Mouse (Mus musculus) stomach, embryonic 14.5 days (tissue): ENCODE results near the gene Ebf4. TPM values are rescaled to one million over a fixed set of nuclear protein-coding genes. Genes with fewer than 3 reads are reported as not detected.
A peak's percentile ranks its signal among the peaks of the same experiment; 100 is the strongest.

Experiments used
- ATAC-seq: fragments of 200-750 bp; cut with Nextera tagmentation; 2 replicates; pipeline ENCODE4 v1.8.0; 2017; ENCODE audit warnings: low read depth, moderate TSS enrichment; ENCODE audit not compliant: insufficient number of reproducible peaks, insufficient read depth, low FRiP score
- H3K27ac ChIP-seq: fragments of 300-500 bp; sonication (generic); 2 replicates; pipeline ENCODE4 v1.5.1; 2014; ENCODE audit warnings: mild to moderate bottlenecking, low read length, moderate library complexity, mixed read lengths
- H3K27me3 ChIP-seq: fragments of 300-500 bp; sonication (generic); 2 replicates; pipeline ENCODE4 v1.6.1; 2014; ENCODE audit warnings: low read length, control low read depth, mixed read lengths; ENCODE audit not compliant: control insufficient read depth, insufficient read depth
- H3K36me3 ChIP-seq: fragments of 300-500 bp; sonication (generic); 2 replicates; pipeline ENCODE4 v1.6.1; 2014; ENCODE audit warnings: mild to moderate bottlenecking, control low read depth, low read length, moderate library complexity, mixed read lengths; ENCODE audit not compliant: control insufficient read depth, insufficient read depth
- H3K4me1 ChIP-seq: fragments of 300-500 bp; sonication (generic); 2 replicates; pipeline ENCODE4 v1.6.1; 2014; ENCODE audit warnings: low read length, control low read depth, mixed read lengths; ENCODE audit not compliant: control insufficient read depth, insufficient read depth
- H3K4me2 ChIP-seq: fragments of 300-500 bp; sonication (generic); replicated peaks from 2 replicates; pipeline ENCODE4 v1.6.1; 2014; ENCODE audit warnings: low read depth, low read length, control low read depth
- H3K4me3 ChIP-seq: fragments of 300-500 bp; sonication (generic); 2 replicates; pipeline ENCODE4 v1.5.1; 2014; ENCODE audit warnings: low read depth, low read length, control low read depth
- H3K9ac ChIP-seq: fragments of 300-500 bp; sonication (generic); replicated peaks from 2 replicates; pipeline ENCODE4 v1.6.1; 2014; ENCODE audit warnings: low read depth, mild to moderate bottlenecking, control low read depth, low read length, moderate library complexity, mixed read lengths
- H3K9me3 ChIP-seq: fragments of 300-500 bp; sonication (generic); 2 replicates; pipeline ENCODE4 v1.6.1; 2016; ENCODE audit warnings: low read depth, low read length, control low read depth; ENCODE audit not compliant: control insufficient read depth
- WGBS: fragments of 180-500 bp; shearing (Covaris S2); extraction: QIAGEN DNeasy Blood & Tissue Kit; methylation state at CpG from one replicate; pipeline ENCODE4 v1.1.7; 2014; 5-methylcytosine and 5-hydroxymethylcytosine counted together
- polyA plus RNA-seq: library from polyadenylated mRNA; unstranded; fragments of >200 nt; fragmentation: Nextera tagmentation; extraction: Ambion mirVana; gene quantifications from 2 replicates; pipeline ENCODE4 v1.2.1, GENCODE M21; 2014

The Ebf4 gene
- polyA plus RNA-seq, 1 experiment from 2014 or later = 4.7 TPM

DNA sequence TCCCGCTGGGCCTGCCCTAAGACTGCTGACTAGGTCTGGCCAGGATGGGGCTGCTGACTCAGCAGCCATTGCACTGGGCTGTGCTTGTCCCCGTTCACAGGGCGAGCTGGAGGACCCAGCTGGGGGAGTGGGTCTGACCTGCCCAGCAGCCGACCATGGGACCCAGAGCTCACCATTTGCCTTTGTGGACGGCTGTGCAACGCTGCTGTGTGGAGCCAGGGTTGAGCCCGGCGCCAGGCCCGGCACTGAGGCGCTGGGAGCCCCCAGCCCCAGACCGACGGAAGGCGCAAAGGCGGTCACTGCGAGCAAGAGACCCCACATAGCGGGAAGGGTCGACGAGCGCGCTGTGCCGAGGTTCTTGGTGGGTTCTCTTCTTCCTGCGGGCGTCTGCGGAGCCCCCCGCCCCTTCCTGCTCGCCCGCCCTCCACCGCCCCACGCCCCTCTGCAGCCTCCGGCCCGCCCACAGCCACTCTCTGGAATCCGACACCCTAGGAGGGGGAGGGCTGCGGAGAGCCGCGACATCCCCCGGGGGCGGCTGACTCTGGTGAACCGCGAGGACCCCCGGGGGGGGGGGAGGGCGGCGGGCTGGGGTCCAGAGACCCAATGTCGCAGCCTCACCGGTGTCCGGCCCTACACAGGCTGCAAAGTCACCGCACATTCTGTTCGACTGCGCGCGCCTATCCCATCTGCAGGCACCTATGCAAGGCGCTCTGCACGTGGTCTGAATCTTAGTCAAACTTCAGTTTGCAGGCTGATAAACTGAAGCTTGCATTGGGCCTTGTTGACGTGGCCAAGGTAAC, 102.4 kb downstream of the Ebf4 start, which contains the start of gene Cpxm1:
Gene Cpxm1 (minus strand): TSS at position 389 of the 800 bp plus-strand sequence.
- Histone ChIP-seq H3K4me2 (peak within 1 kb of the TSS; percentile 63), H3K4me3 (peak within 1 kb of the TSS; percentile 53), H3K9ac (peak within 1 kb of the TSS; percentile 45), H3K4me1 (peaks cover 15% of the 10 kb centered on the region; the same call in 1 of the 2 replicates), H3K36me3 (no peaks in the 10 kb centered on the region; the same call in 1 of the 2 replicates), H3K9me3 (no peaks in the 10 kb centered on the region), H3K27me3 (no peaks in the 10 kb centered on the region), H3K27ac (peak within 1 kb of the TSS; percentile 49; the same call in 1 of the 2 replicates)
- ATAC-seq = peak; percentile 87; the same call in 1 of the 2 replicates
- 1% methylated on average over 41 of the region's 53 CpGs for WGBS

DNA sequence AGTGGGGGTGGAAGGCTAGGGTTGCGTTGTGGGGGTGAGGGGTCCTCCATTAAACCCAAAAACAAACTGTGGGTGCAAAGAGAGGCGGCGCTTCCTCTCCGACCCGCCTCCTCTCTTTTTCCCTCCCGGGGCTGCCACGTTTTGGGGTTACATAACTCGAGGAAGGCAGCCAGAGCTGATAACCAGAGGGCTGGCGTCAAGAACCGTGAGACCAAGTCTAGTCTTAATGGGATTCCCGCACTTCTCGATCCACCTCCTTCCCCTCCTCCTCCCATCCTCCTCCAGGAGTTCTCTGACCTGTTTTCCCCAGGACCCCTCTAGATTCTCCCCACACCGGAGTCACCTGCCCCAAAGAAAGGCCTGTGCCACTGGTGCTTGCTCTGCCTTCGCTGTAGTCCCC, 103.1 kb downstream of the Ebf4 start:
- 18% methylated on average over 11 of the region's 14 CpGs for WGBS
- Histone ChIP-seq H3K4me2 (peak overlapping the region; percentile 63), H3K9ac (no peak overlapping the region), H3K36me3 (no peaks in the 10 kb centered on the region; the same call in 1 of the 2 replicates), H3K4me3 (peak overlapping the region; percentile 53), H3K27ac (no peak overlapping the region), H3K4me1 (peaks cover 15% of the 10 kb centered on the region; the same call in 1 of the 2 replicates), H3K9me3 (no peaks in the 10 kb centered on the region), H3K27me3 (no peaks in the 10 kb centered on the region)
- no peak for ATAC-seq

DNA sequence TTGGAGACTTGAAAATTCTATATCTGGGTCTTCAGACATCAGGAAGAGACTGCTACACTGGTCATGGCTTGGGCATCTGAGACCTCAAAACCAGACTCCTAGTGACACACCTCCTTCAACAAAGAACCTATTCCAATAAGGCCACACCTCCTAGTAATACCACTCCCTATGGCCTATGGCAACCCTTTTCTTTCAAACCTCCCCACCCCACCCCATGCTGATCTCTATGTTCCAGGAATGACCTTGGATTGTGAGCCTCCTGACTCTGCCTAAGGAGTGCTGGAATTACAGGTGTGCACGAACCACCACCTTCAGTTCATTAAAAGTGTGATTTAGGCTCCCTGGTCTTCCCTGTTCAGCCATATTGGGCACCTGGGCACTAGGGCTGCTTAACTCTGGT, 105.1 kb downstream of the Ebf4 start:
- 86% methylated on average over 1 of the region's 1 CpGs for WGBS
- no peak overlapping the region for H3K27ac ChIP-seq

GRCm38 (mm10) chr2:130401891-130402290, 106.9 kb downstream of the Ebf4 start:
- no peak for ATAC-seq
- H3K9me3 ChIP-seq = no peaks in the 10 kb centered on the region
- WGBS = 73% methylated on average over 4 of the region's 4 CpGs
- no peaks in the 10 kb centered on the region for H3K27me3 ChIP-seq
- no peak overlapping the region for H3K4me3 ChIP-seq
- no peaks in the 10 kb centered on the region for H3K36me3 ChIP-seq
- no peak overlapping the region for H3K27ac ChIP-seq
- no peak overlapping the region for H3K9ac ChIP-seq
- H3K4me1 ChIP-seq = peaks cover 8% of the 10 kb centered on the region; the same call in 1 of the 2 replicates
- no peak overlapping the region for H3K4me2 ChIP-seq

More for the DNA sequence above, 105.1 kb downstream of the Ebf4 start:
- Histone ChIP-seq H3K4me1 (peaks cover 15% of the 10 kb centered on the region; the same call in 1 of the 2 replicates), H3K36me3 (no peaks in the 10 kb centered on the region; the same call in 1 of the 2 replicates), H3K9me3 (no peaks in the 10 kb centered on the region), H3K4me3 (no peak overlapping the region), H3K4me2 (no peak overlapping the region), H3K27me3 (no peaks in the 10 kb centered on the region), H3K9ac (no peak overlapping the region)
- no peak for ATAC-seq

DNA sequence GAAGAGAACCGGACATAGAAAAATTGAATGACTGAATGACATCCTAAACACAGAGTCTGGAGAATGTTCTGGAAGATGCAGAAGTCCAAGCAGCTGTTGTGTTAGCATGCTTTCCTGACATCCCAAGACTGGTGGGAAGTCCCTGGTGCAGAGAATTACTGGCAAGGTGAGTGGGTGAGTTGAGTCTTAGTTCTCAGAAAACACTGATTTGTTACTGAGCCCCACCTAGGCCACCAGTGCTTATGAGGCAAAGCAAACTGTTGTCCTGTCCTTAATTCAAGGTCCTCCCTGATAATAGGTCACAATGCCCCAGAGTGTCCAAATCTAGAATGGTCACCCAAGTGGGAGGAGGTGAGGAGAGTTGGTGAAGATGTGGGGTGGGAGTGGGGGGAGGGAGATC, 110.0 kb downstream of the Ebf4 start, which contains the start of the genes Gm28372 and 1700020A23Rik:
Gene Gm28372 (plus strand): TSS at position 301 of the 400 bp plus-strand sequence.
Gene 1700020A23Rik (plus strand): TSS at position 321 of the 400 bp plus-strand sequence.
- Histone ChIP-seq H3K9ac (no peak within 1 kb of the TSS), H3K4me2 (no peak within 1 kb of the TSS), H3K36me3 (no peaks in the 10 kb centered on the region), H3K4me1 (no peaks in the 10 kb centered on the region), H3K9me3 (no peaks in the 10 kb centered on the region), H3K4me3 (no peak within 1 kb of the TSS), H3K27me3 (no peaks in the 10 kb centered on the region), H3K27ac (no peak within 1 kb of the TSS)
- ATAC-seq = no peak
- 89% methylated on average over 1 of the region's 1 CpGs for WGBS

DNA sequence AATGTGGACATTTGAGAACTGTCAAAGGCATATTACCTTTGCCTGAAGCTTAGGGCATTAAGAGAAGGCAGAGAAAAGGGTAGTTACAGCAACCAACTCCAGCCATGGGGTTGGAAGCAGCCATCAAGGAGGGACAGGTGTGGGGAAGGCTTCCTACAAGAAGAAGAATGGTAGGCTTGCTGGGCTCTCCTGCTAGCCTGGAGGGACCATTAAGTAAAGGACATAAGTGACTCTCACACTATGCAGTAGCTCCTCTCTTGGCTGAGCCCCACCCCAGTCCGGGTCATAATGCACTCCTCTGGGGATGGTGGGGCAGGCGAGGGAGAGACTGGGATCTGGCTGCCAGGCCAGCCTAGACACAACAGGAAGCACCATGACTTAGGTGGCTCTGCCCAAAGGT, 111.2 kb downstream of the Ebf4 start, which contains the start of gene Tmem239:
Gene Tmem239 (plus strand): TSS at position 301 of the 400 bp plus-strand sequence.
- ATAC-seq = no peak
- H3K4me3 ChIP-seq = no peak within 1 kb of the TSS
- no peaks in the 10 kb centered on the region for H3K4me1 ChIP-seq
- H3K4me2 ChIP-seq = no peak within 1 kb of the TSS
- H3K36me3 ChIP-seq = no peaks in the 10 kb centered on the region
- no peak within 1 kb of the TSS for H3K27ac ChIP-seq
- no peaks in the 10 kb centered on the region for H3K9me3 ChIP-seq
- 65% methylated on average over 2 of the region's 2 CpGs for WGBS
- no peak within 1 kb of the TSS for H3K9ac ChIP-seq
- H3K27me3 ChIP-seq = no peaks in the 10 kb centered on the region

DNA sequence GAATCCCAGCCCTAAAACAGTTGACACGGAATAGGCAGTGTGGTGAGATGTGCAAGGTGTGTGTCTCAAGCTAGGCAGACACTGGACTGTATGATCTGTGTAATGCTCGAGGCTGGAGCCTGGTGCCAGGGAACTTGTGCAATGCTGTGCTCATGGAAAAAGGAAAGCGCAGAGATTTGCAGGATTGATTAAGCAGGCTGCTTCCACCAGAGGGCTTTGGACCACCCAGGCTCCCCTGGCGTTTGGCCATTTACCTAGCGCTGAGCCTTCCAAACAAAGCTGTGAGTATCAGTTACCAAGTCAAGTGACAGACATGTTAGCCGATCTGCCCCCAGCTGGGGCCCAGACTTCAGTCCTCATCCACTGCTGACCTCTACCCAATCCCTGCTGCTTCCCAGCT, 113.2 kb downstream of the Ebf4 start:
- 8% methylated on average over 6 of the region's 6 CpGs for WGBS
- no peaks in the 10 kb centered on the region for H3K36me3 ChIP-seq
- H3K4me2 ChIP-seq = no peak overlapping the region
- H3K9me3 ChIP-seq = no peaks in the 10 kb centered on the region
- no peaks in the 10 kb centered on the region for H3K4me1 ChIP-seq
- no peak overlapping the region for H3K27ac ChIP-seq
- peak; percentile 43; the same call in 1 of the 2 replicates for ATAC-seq
- H3K9ac ChIP-seq = no peak overlapping the region
- no peak overlapping the region for H3K4me3 ChIP-seq
- H3K27me3 ChIP-seq = no peaks in the 10 kb centered on the region

DNA sequence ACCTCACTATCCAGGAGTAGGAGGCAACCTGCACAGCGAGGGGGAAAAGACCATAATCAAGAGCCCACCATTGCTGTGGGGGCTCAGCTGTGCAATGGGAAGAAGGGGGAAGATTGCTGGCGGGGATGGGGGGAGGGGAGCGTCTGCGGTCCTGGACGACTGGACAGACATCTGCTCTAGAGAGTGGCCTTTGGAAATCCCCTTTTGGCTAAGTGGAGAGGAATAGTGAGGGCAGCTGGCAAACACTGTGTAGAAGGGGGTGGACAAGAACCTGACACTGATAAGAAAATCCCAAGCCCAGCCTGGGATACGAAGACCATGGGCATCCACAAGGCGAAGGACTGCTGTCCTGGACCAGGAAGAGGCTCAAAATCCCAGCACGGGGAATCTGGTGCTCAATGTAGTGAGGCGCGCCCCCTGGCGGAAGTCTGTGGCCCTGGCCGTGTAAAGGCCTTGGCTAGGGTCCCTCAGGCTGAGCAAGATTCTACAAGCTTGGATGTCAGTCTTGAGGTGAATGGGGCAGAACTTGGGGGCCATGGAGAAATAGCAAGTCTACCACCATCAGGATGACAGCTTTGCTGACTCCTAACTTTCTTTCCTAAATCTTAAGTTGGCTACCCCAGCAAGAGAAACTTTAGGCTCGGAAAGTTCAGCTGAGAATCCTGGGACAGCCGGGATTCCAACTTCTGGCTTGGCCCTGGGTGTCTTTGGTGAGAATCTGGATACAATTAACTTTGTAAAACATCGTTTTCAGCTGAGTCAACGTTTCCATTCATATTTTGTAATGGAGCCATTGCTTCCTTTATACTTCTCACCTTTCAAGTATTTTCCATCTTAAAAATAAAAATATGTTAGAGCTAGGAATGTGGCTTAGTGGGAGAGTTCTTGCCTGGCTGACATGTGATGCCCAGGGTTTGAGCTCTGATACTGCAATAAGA, 116.9 kb downstream of the Ebf4 start:
- no peaks in the 10 kb centered on the region for H3K4me1 ChIP-seq
- no peak overlapping the region for H3K4me3 ChIP-seq
- no peaks in the 10 kb centered on the region for H3K36me3 ChIP-seq
- no peaks in the 10 kb centered on the region for H3K27me3 ChIP-seq
- no peak overlapping the region for H3K4me2 ChIP-seq
- H3K27ac ChIP-seq = no peak overlapping the region
- H3K9ac ChIP-seq = no peak overlapping the region
- WGBS = 36% methylated on average over 16 of the region's 16 CpGs
- H3K9me3 ChIP-seq = no peaks in the 10 kb centered on the region
- ATAC-seq = peak; percentile 66; the same call in 1 of the 2 replicates
